Mouse (Mus musculus): ENCODE measurements around the gene Gimap4. TPM values are rescaled to one million over a fixed set of nuclear protein-coding genes. Genes with fewer than 3 reads are reported as not detected.

Gimap4 gene
- polyA plus RNA-seq, 1 experiment from 2014 or later, result 3.4 TPM

GRCm38 (mm10) chr6:48692962-48693361 lies 8.6 kb downstream of the Gimap4 start:
- no peak for ATAC-seq (ENCODE audit: low FRiP score)
- Histone ChIP-seq H3K9ac (no peak overlapping the region), H3K4me1 (no peaks in the 10 kb centered on the region), H3K27me3 (no peaks in the 10 kb centered on the region), H3K9me3 (no peaks in the 10 kb centered on the region), H3K4me3 (replicated peaks) (no peak overlapping the region), H3K4me2 (no peak overlapping the region), H3K27ac (no peak overlapping the region), H3K36me3 (replicated peaks) (no peaks in the 10 kb centered on the region)
- 94% methylated on average over 6 of the region's 6 CpGs for WGBS

GRCm38 (mm10) chr6:48696830-48697554 lies 12.6 kb downstream of the Gimap4 start:
- 75% methylated on average over 4 of the region's 4 CpGs for WGBS
- Histone ChIP-seq H3K27ac (no peak overlapping the region), H3K4me2 (no peak overlapping the region), H3K27me3 (no peaks in the 10 kb centered on the region), H3K4me1 (no peaks in the 10 kb centered on the region), H3K9me3 (no peaks in the 10 kb centered on the region), H3K36me3 (replicated peaks) (no peaks in the 10 kb centered on the region), H3K9ac (no peak overlapping the region), H3K4me3 (replicated peaks) (no peak overlapping the region)
- ATAC-seq (ENCODE audit: low FRiP score), result no peak

- Histone ChIP-seq H3K27me3 (no peaks in the 10 kb centered on the region), H3K36me3 (replicated peaks) (no peaks in the 10 kb centered on the region), H3K9ac (no peak overlapping the region), H3K27ac (no peak overlapping the region), H3K4me3 (replicated peaks) (no peak overlapping the region), H3K9me3 (no peaks in the 10 kb centered on the region), H3K4me2 (no peak overlapping the region), H3K4me1 (no peaks in the 10 kb centered on the region)
- no peak for ATAC-seq (ENCODE audit: low FRiP score)
- 27% methylated on average over 1 of the region's 1 CpGs for WGBS
Observed at GRCm38 (mm10) chr6:48697555-48697930, 13.2 kb downstream of the Gimap4 start.

- 74% methylated on average over 7 of the region's 7 CpGs for WGBS
- Histone ChIP-seq H3K36me3 (replicated peaks) (no peaks in the 10 kb centered on the region), H3K27ac (no peak overlapping the region), H3K9me3 (no peaks in the 10 kb centered on the region), H3K4me3 (replicated peaks) (no peak overlapping the region), H3K27me3 (no peaks in the 10 kb centered on the region), H3K9ac (no peak overlapping the region), H3K4me2 (no peak overlapping the region), H3K4me1 (no peaks in the 10 kb centered on the region)
- ATAC-seq (ENCODE audit: low FRiP score), result no peak
Observed at GRCm38 (mm10) chr6:48698066-48698856, 13.9 kb downstream of the Gimap4 start.

GRCm38 (mm10) chr6:48698888-48699287 lies 14.5 kb downstream of the Gimap4 start:
- no peaks in the 10 kb centered on the region for H3K27me3 ChIP-seq
- H3K4me1 ChIP-seq, result no peaks in the 10 kb centered on the region
- H3K36me3 ChIP-seq (replicated peaks), result no peaks in the 10 kb centered on the region
- ATAC-seq (ENCODE audit: low FRiP score), result no peak
- H3K27ac ChIP-seq, result no peak overlapping the region
- H3K9me3 ChIP-seq, result no peaks in the 10 kb centered on the region
- H3K4me3 ChIP-seq (replicated peaks), result no peak overlapping the region
- no peak overlapping the region for H3K4me2 ChIP-seq
- WGBS, result 84% methylated on average over 3 of the region's 3 CpGs
- H3K9ac ChIP-seq, result no peak overlapping the region

- Histone ChIP-seq H3K36me3 (replicated peaks) (no peaks in the 10 kb centered on the region), H3K4me1 (no peaks in the 10 kb centered on the region), H3K4me3 (replicated peaks) (no peak overlapping the region), H3K27me3 (no peaks in the 10 kb centered on the region), H3K4me2 (no peak overlapping the region), H3K9me3 (no peaks in the 10 kb centered on the region), H3K27ac (no peak overlapping the region), H3K9ac (no peak overlapping the region)
- 64% methylated on average over 5 of the region's 5 CpGs for WGBS
- ATAC-seq (ENCODE audit: low FRiP score), result no peak
Observed at GRCm38 (mm10) chr6:48700251-48701075, 16.1 kb downstream of the Gimap4 start.

GRCm38 (mm10) chr6:48702146-48702545 lies 17.8 kb downstream of the Gimap4 start:
- ATAC-seq (ENCODE audit: low FRiP score), result no peak
- no peaks in the 10 kb centered on the region for H3K27me3 ChIP-seq
- WGBS, result 86% methylated on average over 7 of the region's 7 CpGs
- no peaks in the 10 kb centered on the region for H3K4me1 ChIP-seq
- no peak overlapping the region for H3K9ac ChIP-seq
- H3K9me3 ChIP-seq, result no peaks in the 10 kb centered on the region
- H3K27ac ChIP-seq, result no peak overlapping the region
- no peaks in the 10 kb centered on the region for H3K36me3 ChIP-seq (replicated peaks)
- no peak overlapping the region for H3K4me3 ChIP-seq (replicated peaks)
- no peak overlapping the region for H3K4me2 ChIP-seq

GRCm38 (mm10) chr6:48702601-48703000 lies 18.3 kb downstream of the Gimap4 start:
- no peaks in the 10 kb centered on the region for H3K4me1 ChIP-seq
- 75% methylated on average over 5 of the region's 5 CpGs for WGBS
- H3K27me3 ChIP-seq, result no peaks in the 10 kb centered on the region
- no peak overlapping the region for H3K4me2 ChIP-seq
- H3K27ac ChIP-seq, result no peak overlapping the region
- H3K9ac ChIP-seq, result no peak overlapping the region
- ATAC-seq (ENCODE audit: low FRiP score), result no peak
- no peaks in the 10 kb centered on the region for H3K9me3 ChIP-seq
- H3K4me3 ChIP-seq (replicated peaks), result no peak overlapping the region
- no peaks in the 10 kb centered on the region for H3K36me3 ChIP-seq (replicated peaks)

GRCm38 (mm10) chr6:48704146-48704545 lies 19.8 kb downstream of the Gimap4 start:
- no peak overlapping the region for H3K27ac ChIP-seq
- no peaks in the 10 kb centered on the region for H3K9me3 ChIP-seq
- no peaks in the 10 kb centered on the region for H3K4me1 ChIP-seq
- no peaks in the 10 kb centered on the region for H3K36me3 ChIP-seq (replicated peaks)
- H3K4me3 ChIP-seq (replicated peaks), result no peak overlapping the region
- no peaks in the 10 kb centered on the region for H3K27me3 ChIP-seq
- no peak for ATAC-seq (ENCODE audit: low FRiP score)
- no peak overlapping the region for H3K4me2 ChIP-seq
- H3K9ac ChIP-seq, result no peak overlapping the region

GRCm38 (mm10) chr6:48706130-48706529 lies 21.8 kb downstream of the Gimap4 start:
- Histone ChIP-seq H3K9ac (no peak overlapping the region), H3K9me3 (no peaks in the 10 kb centered on the region), H3K4me3 (replicated peaks) (no peak overlapping the region), H3K36me3 (replicated peaks) (no peaks in the 10 kb centered on the region), H3K4me1 (no peaks in the 10 kb centered on the region), H3K4me2 (no peak overlapping the region), H3K27ac (no peak overlapping the region), H3K27me3 (no peaks in the 10 kb centered on the region)
- ATAC-seq (ENCODE audit: low FRiP score), result no peak
- WGBS, result 57% methylated on average over 3 of the region's 3 CpGs

- Histone ChIP-seq H3K27me3 (no peaks in the 10 kb centered on the region), H3K4me1 (no peaks in the 10 kb centered on the region), H3K36me3 (replicated peaks) (no peaks in the 10 kb centered on the region), H3K4me2 (no peak within 1 kb of the TSS), H3K9me3 (no peaks in the 10 kb centered on the region), H3K9ac (no peak within 1 kb of the TSS), H3K27ac (no peak within 1 kb of the TSS), H3K4me3 (replicated peaks) (no peak within 1 kb of the TSS)
- 59% methylated on average over 2 of the region's 2 CpGs for WGBS
- no peak for ATAC-seq (ENCODE audit: low FRiP score)
Observed at GRCm38 (mm10) chr6:48718455-48718854, 34.1 kb downstream of the Gimap4 start, which contains the start of the genes Gm28053 and Gimap7. Gm28053 (plus strand) TSS chr6:48718607. Gimap7 (plus strand) TSS chr6:48718621.

GRCm38 (mm10) chr6:48720326-48720725 lies 36.0 kb downstream of the Gimap4 start:
- no peaks in the 10 kb centered on the region for H3K9me3 ChIP-seq
- 87% methylated on average over 4 of the region's 4 CpGs for WGBS
- no peak overlapping the region for H3K4me3 ChIP-seq (replicated peaks)
- H3K36me3 ChIP-seq (replicated peaks), result no peaks in the 10 kb centered on the region
- no peak overlapping the region for H3K9ac ChIP-seq
- no peak overlapping the region for H3K4me2 ChIP-seq
- ATAC-seq (ENCODE audit: low FRiP score), result no peak
- H3K4me1 ChIP-seq, result peaks cover 1% of the 10 kb centered on the region; the same call in 1 of the 2 replicates
- no peak overlapping the region for H3K27ac ChIP-seq
- no peaks in the 10 kb centered on the region for H3K27me3 ChIP-seq
